Mouse (Mus musculus) G1E-ER4 (cell line): ENCODE results near the gene Ift20. TPM values are rescaled to one million over a fixed set of nuclear protein-coding genes. Genes with fewer than 3 reads are reported as not detected.

ENCODE experiments used
- GATA1 ChIP-seq: IDR thresholded peaks from one replicate; pipeline ENCODE4 v1.8.0; 2012; ENCODE audit warnings: low read length, inconsistent platforms
- polyA plus RNA-seq: library from polyadenylated mRNA; stranded (reverse); fragments of >175 nt; gene quantifications from 2 replicates; pipeline ENCODE4 v1.2.3, GENCODE M21; 2012

Gene Ift20
- polyA plus RNA-seq, 1 experiment, result 37.8 TPM

GRCm38 (mm10) chr11:78586099-78586498 lies 49.9 kb downstream of the Ift20 start:
- TF ChIP-seq GATA1, result no peak

Other genes with a start within 250 kb of the Ift20 start
- not detected in 2 replicates for gene BC030499, start 245.5 kb upstream of the Ift20 start, polyA plus RNA-seq
- gene Spag5, start 234.8 kb upstream of the Ift20 start, polyA plus RNA-seq, result 28.8 and 67.9 TPM in 2 replicates
- gene Aldoc, start 213.4 kb upstream of the Ift20 start, polyA plus RNA-seq, result 3.5 and 6.2 TPM in 2 replicates
- 50.2 and 84.3 TPM in 2 replicates for gene Pigs, start 207.9 kb upstream of the Ift20 start, polyA plus RNA-seq
- gene Unc119, start 192.9 kb upstream of the Ift20 start, polyA plus RNA-seq, result 28.0 and 37.7 TPM in 2 replicates
- gene Foxn1, start 149.8 kb upstream of the Ift20 start, polyA plus RNA-seq, result not detected in 2 replicates
- not detected in 2 replicates for gene Slc13a2, start 114.1 kb upstream of the Ift20 start, polyA plus RNA-seq
- gene Slc46a1, start 70.7 kb upstream of the Ift20 start, polyA plus RNA-seq, result not detected in 2 replicates
- gene Sarm1, start 38.6 kb upstream of the Ift20 start, polyA plus RNA-seq, result 0.01 TPM in 1 of 2 replicates, not detected in the other
- gene Vtn, start 37.3 kb upstream of the Ift20 start, polyA plus RNA-seq, result not detected in 2 replicates
- gene Sebox, start 32.9 kb upstream of the Ift20 start, polyA plus RNA-seq, result not detected in 2 replicates
- gene Tmem199, start 24.2 kb upstream of the Ift20 start, polyA plus RNA-seq, result 16.3 and 20.5 TPM in 2 replicates
- gene Poldip2, start 24.2 kb upstream of the Ift20 start, polyA plus RNA-seq, result 70.4 and 86.4 TPM in 2 replicates
- gene Tnfaip1, start within 50 bp of the Ift20 start, polyA plus RNA-seq, result 4.2 and 5.2 TPM in 2 replicates
- 32.9 and 33.4 TPM in 2 replicates for gene Tmem97, start 14.4 kb downstream of the Ift20 start, polyA plus RNA-seq
- gene Nlk, start 161.0 kb downstream of the Ift20 start, polyA plus RNA-seq, result 10.2 and 12.0 TPM in 2 replicates
- gene Ccnq, start 215.4 kb downstream of the Ift20 start, polyA plus RNA-seq, result 53.9 and 81.0 TPM in 2 replicates